Mouse (Mus musculus): Measurements from ENCODE around the gene Ttc33. TPM values are rescaled to one million over a fixed set of nuclear protein-coding genes. Genes with fewer than 3 reads are reported as not detected.
A peak's percentile ranks its signal among the peaks of the same experiment; 100 is the strongest.

The Ttc33 gene
- polyA plus RNA-seq, 1 experiment from 2014 or later: 65.4 TPM

GRCm38 (mm10) chr15:5149187-5149586, 36.1 kb upstream of the Ttc33 start:
- WGBS: 45% methylated on average over 4 of the region's 4 CpGs
- no peaks in the 10 kb centered on the region for H3K9me3 ChIP-seq
- H3K27ac ChIP-seq (replicated peaks): no peak overlapping the region
- ATAC-seq (replicated peaks): no peak
- no peak overlapping the region for H3K9ac ChIP-seq (replicated peaks)
- no peaks in the 10 kb centered on the region for H3K27me3 ChIP-seq
- H3K36me3 ChIP-seq: no peaks in the 10 kb centered on the region
- H3K4me1 ChIP-seq: peaks cover 22% of the 10 kb centered on the region
- no peak overlapping the region for H3K4me2 ChIP-seq (replicated peaks)
- H3K4me3 ChIP-seq: no peak overlapping the region

- WGBS: 99% methylated on average over 6 of the region's 6 CpGs
- Histone ChIP-seq H3K27me3 (no peaks in the 10 kb centered on the region), H3K36me3 (no peaks in the 10 kb centered on the region), H3K27ac (replicated peaks) (no peak overlapping the region), H3K4me1 (peaks cover 14% of the 10 kb centered on the region), H3K9ac (replicated peaks) (no peak overlapping the region), H3K4me2 (replicated peaks) (no peak overlapping the region), H3K9me3 (no peaks in the 10 kb centered on the region), H3K4me3 (no peak overlapping the region)
- ATAC-seq (replicated peaks): no peak
These were observed 33.2 kb upstream of the Ttc33 start for GRCm38 (mm10) chr15:5152171-5152570.

GRCm38 (mm10) chr15:5154621-5155020, 30.7 kb upstream of the Ttc33 start:
- Histone ChIP-seq H3K9me3 (no peaks in the 10 kb centered on the region), H3K4me2 (replicated peaks) (no peak overlapping the region), H3K27ac (replicated peaks) (no peak overlapping the region), H3K36me3 (no peaks in the 10 kb centered on the region), H3K9ac (replicated peaks) (no peak overlapping the region), H3K4me1 (peaks cover 7% of the 10 kb centered on the region), H3K27me3 (no peaks in the 10 kb centered on the region), H3K4me3 (no peak overlapping the region)
- no peak for ATAC-seq (replicated peaks)
- WGBS: 85% methylated on average over 9 of the region's 9 CpGs

DNA sequence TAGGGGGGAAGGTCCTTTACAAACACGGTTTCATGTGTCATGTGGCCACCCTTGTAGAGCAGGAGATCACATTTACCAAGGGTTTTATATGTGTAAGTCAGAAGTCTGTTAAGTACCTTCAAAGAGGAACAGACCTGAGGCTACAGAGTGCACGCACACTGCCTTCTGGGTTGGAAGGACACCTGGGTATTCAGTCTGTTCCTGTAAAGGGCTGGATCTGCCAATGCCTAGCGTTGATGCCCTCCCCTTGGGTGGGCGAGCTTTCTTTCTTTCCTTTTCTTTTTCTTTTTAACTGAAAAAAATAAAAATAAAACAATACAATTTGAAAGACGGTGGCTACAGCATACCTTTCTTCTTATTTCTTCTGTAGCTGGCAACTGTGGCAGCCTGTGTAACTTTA, 30.2 kb upstream of the Ttc33 start:
- Histone ChIP-seq H3K27ac (replicated peaks) (no peak overlapping the region), H3K27me3 (no peaks in the 10 kb centered on the region), H3K36me3 (no peaks in the 10 kb centered on the region), H3K9ac (replicated peaks) (no peak overlapping the region), H3K4me3 (no peak overlapping the region), H3K9me3 (no peaks in the 10 kb centered on the region), H3K4me2 (replicated peaks) (no peak overlapping the region), H3K4me1 (peaks cover 7% of the 10 kb centered on the region)
- ATAC-seq (replicated peaks): no peak
- WGBS: 56% methylated on average over 5 of the region's 5 CpGs

GRCm38 (mm10) chr15:5156355-5156754, 29.0 kb upstream of the Ttc33 start:
- no peak overlapping the region for H3K4me3 ChIP-seq
- H3K9me3 ChIP-seq: no peaks in the 10 kb centered on the region
- no peak overlapping the region for H3K4me2 ChIP-seq (replicated peaks)
- peaks cover 7% of the 10 kb centered on the region for H3K4me1 ChIP-seq
- no peak overlapping the region for H3K27ac ChIP-seq (replicated peaks)
- no peak for ATAC-seq (replicated peaks)
- no peaks in the 10 kb centered on the region; the same call in 1 of the 2 replicates for H3K36me3 ChIP-seq
- H3K27me3 ChIP-seq: no peaks in the 10 kb centered on the region
- WGBS: 86% methylated on average over 4 of the region's 4 CpGs
- H3K9ac ChIP-seq (replicated peaks): no peak overlapping the region

GRCm38 (mm10) chr15:5157386-5157785, 27.9 kb upstream of the Ttc33 start:
- no peaks in the 10 kb centered on the region for H3K9me3 ChIP-seq
- ATAC-seq (replicated peaks): no peak
- H3K36me3 ChIP-seq: no peaks in the 10 kb centered on the region; the same call in 1 of the 2 replicates
- H3K9ac ChIP-seq (replicated peaks): no peak overlapping the region
- no peak overlapping the region for H3K4me2 ChIP-seq (replicated peaks)
- WGBS: 56% methylated on average over 1 of the region's 1 CpGs
- H3K27ac ChIP-seq (replicated peaks): no peak overlapping the region
- H3K4me3 ChIP-seq: no peak overlapping the region
- no peaks in the 10 kb centered on the region for H3K27me3 ChIP-seq
- H3K4me1 ChIP-seq: peaks cover 7% of the 10 kb centered on the region

- peaks cover 7% of the 10 kb centered on the region; the same call in 1 of the 2 replicates for H3K36me3 ChIP-seq
- no peak overlapping the region for H3K9ac ChIP-seq (replicated peaks)
- H3K4me2 ChIP-seq (replicated peaks): no peak overlapping the region
- H3K27ac ChIP-seq (replicated peaks): no peak overlapping the region
- no peak for ATAC-seq (replicated peaks)
- no peaks in the 10 kb centered on the region for H3K9me3 ChIP-seq
- peaks cover 7% of the 10 kb centered on the region for H3K4me1 ChIP-seq
- no peaks in the 10 kb centered on the region for H3K27me3 ChIP-seq
- no peak overlapping the region for H3K4me3 ChIP-seq
- 93% methylated on average over 6 of the region's 6 CpGs for WGBS
These were observed 26.5 kb upstream of the Ttc33 start for GRCm38 (mm10) chr15:5158827-5159226.

DNA sequence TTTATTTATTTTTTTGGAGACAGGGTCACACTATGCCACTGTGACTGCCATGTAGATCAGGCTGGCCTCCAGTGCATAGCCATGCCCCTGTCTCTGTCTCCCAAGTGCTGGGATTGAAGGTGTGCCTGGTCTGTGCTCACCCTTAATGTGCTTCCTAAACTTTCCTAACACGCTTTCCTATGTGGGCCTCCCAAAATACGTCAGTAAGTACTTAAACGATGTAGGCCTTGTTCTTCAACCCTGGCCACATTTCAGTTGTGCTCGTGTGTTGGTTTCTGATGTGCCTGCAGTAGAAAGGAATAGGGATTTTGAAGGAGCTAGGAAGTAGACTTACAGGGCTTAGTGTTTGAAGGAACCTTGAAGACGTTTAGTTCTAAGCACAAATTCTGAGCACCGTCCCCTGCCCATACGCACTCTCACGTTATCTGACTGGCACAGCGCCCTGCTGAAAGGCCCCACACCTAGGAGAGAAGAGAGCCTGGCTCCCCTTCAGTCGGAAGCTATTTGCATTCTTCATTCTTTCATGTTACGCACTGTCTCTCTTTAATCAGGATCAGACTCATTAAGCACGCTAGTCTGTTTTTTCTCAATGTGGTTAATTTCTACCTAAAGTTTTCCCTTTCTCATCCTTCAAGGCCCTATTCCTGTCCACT, 20.1 kb upstream of the Ttc33 start:
- no peak for ATAC-seq (replicated peaks)
- H3K4me3 ChIP-seq: no peak overlapping the region
- H3K27me3 ChIP-seq: no peaks in the 10 kb centered on the region
- H3K4me2 ChIP-seq (replicated peaks): no peak overlapping the region
- 76% methylated on average over 12 of the region's 12 CpGs for WGBS
- no peaks in the 10 kb centered on the region for H3K4me1 ChIP-seq
- H3K9ac ChIP-seq (replicated peaks): no peak overlapping the region
- no peak overlapping the region for H3K27ac ChIP-seq (replicated peaks)
- H3K9me3 ChIP-seq: no peaks in the 10 kb centered on the region
- peaks cover 40% of the 10 kb centered on the region for H3K36me3 ChIP-seq

DNA sequence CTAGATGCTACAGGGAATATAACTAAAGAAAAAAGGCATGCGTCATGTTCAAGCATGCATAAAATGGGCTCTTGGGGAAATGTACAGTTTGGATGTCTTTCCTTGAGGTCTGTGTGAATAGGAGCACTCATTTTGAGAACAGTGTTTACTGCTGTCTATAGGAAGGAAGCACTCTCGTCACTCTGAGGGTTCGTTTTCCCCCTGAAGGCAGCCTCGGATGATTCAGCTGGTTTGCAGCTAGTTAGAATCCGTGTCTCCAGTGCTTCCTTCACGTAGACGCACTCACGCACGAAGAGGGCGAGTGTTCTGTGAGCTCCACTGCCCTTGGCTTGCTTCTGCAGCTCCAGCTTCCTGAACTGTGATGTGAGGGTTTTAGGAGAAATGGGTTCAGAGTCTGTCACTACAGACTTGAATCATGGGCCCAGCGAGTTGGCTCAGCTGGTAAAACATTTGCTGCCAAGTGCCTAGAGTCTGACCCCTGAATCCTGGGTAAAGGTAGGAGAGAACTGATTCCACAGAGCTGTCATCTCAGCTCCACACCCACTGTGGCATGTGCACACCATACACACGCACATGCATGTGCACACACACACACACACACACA, 12.0 kb upstream of the Ttc33 start:
- no peak overlapping the region for H3K9ac ChIP-seq (replicated peaks)
- H3K27me3 ChIP-seq: no peaks in the 10 kb centered on the region
- H3K4me1 ChIP-seq: no peaks in the 10 kb centered on the region
- peaks cover 53% of the 10 kb centered on the region for H3K36me3 ChIP-seq
- ATAC-seq (replicated peaks): no peak
- WGBS: 93% methylated on average over 12 of the region's 12 CpGs
- no peak overlapping the region for H3K4me2 ChIP-seq (replicated peaks)
- H3K27ac ChIP-seq (replicated peaks): no peak overlapping the region
- H3K9me3 ChIP-seq: no peaks in the 10 kb centered on the region
- H3K4me3 ChIP-seq: no peak overlapping the region

DNA sequence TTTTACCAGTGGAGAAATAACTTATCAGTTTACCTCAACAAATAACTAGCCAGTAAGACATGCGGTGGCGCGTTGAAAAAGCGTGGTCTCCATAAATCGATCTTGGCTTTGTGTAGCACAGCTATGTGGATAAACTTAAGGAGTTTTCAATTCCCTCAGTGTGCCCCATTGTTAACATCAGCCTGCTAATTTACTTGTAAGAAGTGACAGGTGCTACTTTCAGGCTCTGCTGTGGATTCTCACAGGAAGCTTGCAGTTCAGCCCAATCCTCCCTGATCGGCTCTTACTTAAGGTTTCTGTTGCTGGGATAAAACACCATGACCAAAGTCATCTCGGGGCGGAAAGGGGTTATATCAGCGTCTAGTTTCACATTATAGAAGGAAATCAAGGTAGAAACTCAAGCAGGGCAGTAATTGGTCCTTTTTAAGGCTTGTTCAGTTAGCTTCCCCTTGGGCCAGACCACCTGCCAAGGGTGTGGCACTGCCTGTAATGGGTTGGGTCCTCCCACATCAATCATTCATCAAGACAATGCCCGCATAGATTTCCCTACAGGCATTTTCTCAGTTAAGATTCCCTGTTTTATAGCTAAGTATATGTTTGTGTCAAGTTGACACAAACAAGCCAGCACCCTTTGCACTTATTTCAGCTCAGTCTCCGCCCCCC, 526 bp upstream of the Ttc33 start:
- Histone ChIP-seq H3K4me2 (replicated peaks) (peak overlapping the region; percentile 56), H3K27me3 (no peaks in the 10 kb centered on the region), H3K4me3 (peak overlapping the region; percentile 86), H3K36me3 (no peaks in the 10 kb centered on the region), H3K27ac (replicated peaks) (peak overlapping the region; percentile 89), H3K4me1 (peaks cover 17% of the 10 kb centered on the region), H3K9ac (replicated peaks) (peak overlapping the region; percentile 78), H3K9me3 (no peaks in the 10 kb centered on the region)
- 41% methylated on average over 11 of the region's 11 CpGs for WGBS
- peak; percentile 65; the same call in 1 of the 2 replicates for ATAC-seq (replicated peaks)

DNA sequence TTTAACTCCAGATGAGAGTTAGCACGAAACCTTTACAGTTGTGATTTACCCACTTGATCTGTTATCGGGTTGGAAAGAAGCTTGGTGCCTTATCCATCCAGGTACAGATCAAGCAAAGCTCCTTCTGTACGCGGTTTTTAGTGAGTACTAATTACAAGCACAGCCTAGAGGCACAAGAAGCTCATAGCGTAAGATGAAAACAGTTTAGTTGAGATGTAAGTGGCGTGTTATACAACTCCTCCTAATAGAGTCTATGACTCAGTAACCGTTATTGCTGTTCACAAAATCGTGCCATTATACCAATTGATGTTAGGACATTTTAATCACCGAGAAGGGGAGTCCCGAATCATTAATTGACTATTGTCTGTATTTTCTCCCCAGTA, 959 bp downstream of the Ttc33 start:
- no peaks in the 10 kb centered on the region for H3K27me3 ChIP-seq
- peak overlapping the region; percentile 86 for H3K4me3 ChIP-seq
- H3K36me3 ChIP-seq: peaks cover 14% of the 10 kb centered on the region
- H3K9ac ChIP-seq (replicated peaks): peak overlapping the region; percentile 78
- ATAC-seq (replicated peaks): 0 out of 2 replicates have a peak, but pooled peaks have one; percentile 1
- no peaks in the 10 kb centered on the region for H3K9me3 ChIP-seq
- H3K4me2 ChIP-seq (replicated peaks): peak overlapping the region; percentile 56
- WGBS: 24% methylated on average over 10 of the region's 10 CpGs
- no peak overlapping the region for H3K27ac ChIP-seq (replicated peaks)
- H3K4me1 ChIP-seq: peaks cover 17% of the 10 kb centered on the region

GRCm38 (mm10) chr15:5187116-5187515, 1.8 kb downstream of the Ttc33 start:
- no peak overlapping the region for H3K4me3 ChIP-seq
- no peak overlapping the region for H3K27ac ChIP-seq (replicated peaks)
- H3K4me2 ChIP-seq (replicated peaks): no peak overlapping the region
- WGBS: 66% methylated on average over 4 of the region's 4 CpGs
- no peaks in the 10 kb centered on the region for H3K27me3 ChIP-seq
- H3K36me3 ChIP-seq: peaks cover 16% of the 10 kb centered on the region
- no peak for ATAC-seq (replicated peaks)
- no peak overlapping the region for H3K9ac ChIP-seq (replicated peaks)
- peaks cover 17% of the 10 kb centered on the region for H3K4me1 ChIP-seq
- H3K9me3 ChIP-seq: no peaks in the 10 kb centered on the region
